Comparison of ENCODE assay signal across 14 mouse cellular contexts in genomic region chr6:72937859-72938258, GRCm38 (mm10). TPM values are rescaled to one million over a fixed set of nuclear protein-coding genes. Genes with fewer than 3 reads are reported as not detected.
A peak's percentile ranks its signal among the peaks of the same experiment; 100 is the strongest.
DNase-seq lines count a peak whose midpoint lies in the region; ATAC-seq and TF ChIP-seq lines count a peak whose summit lies in the region.
"Had no signal": no experiment of that assay in that cellular context is flagged by ENCODE, and none has a peak within 500 bp of the region (broad histone marks: within the 10 kb centered on the region; RNA-seq: fewer than 3 reads in every experiment).

No protein-coding gene starts in this region.

- H3K36me3 ChIP-seq in heart, postnatal 0 days (replicated peaks; ENCODE audit: control insufficient read depth, insufficient read depth, low read length) = no peaks in the 10 kb centered on the region
- no peaks in the 10 kb centered on the region for H3K36me3 ChIP-seq in embryonic facial prominence, embryonic 10.5 days (replicated peaks)
- H3K36me3 ChIP-seq: heart, embryonic 10.5 days; neural tube, embryonic 13.5 days had no signal

- TF ChIP-seq CTCF in heart, postnatal 0 days (IDR thresholded peaks at IDR 0.05; ENCODE audit: low read depth) = no peak

- no peaks in the 10 kb centered on the region for H3K9me3 ChIP-seq in heart, postnatal 0 days (replicated peaks; ENCODE audit: control insufficient read depth, low read length)
- H3K9me3 ChIP-seq in embryonic facial prominence, embryonic 10.5 days = no peaks in the 10 kb centered on the region
- H3K9me3 ChIP-seq: heart, embryonic 10.5 days; neural tube, embryonic 13.5 days had no signal

- H3K4me1 ChIP-seq in heart, postnatal 0 days (ENCODE audit: control insufficient read depth, insufficient read depth) = no peaks in the 10 kb centered on the region
- peaks cover 4% of the 10 kb centered on the region; the same call in 1 of the 2 replicates for H3K4me1 ChIP-seq in embryonic facial prominence, embryonic 10.5 days
- H3K4me1 ChIP-seq: heart, embryonic 10.5 days; neural tube, embryonic 13.5 days had no signal

- no peak for TF ChIP-seq EP300 in heart, postnatal 0 days (IDR thresholded peaks at IDR 0.05; ENCODE audit: low read depth)

- peak overlapping the region; percentile 27; the same call in 1 of the 2 replicates for H3K4me2 ChIP-seq in heart, postnatal 0 days (ENCODE audit: low read depth, low read length)
- H3K4me2 ChIP-seq: neural tube, embryonic 13.5 days had no signal

- WGBS in heart, postnatal 0 days = 54% methylated on average over 5 of the region's 5 CpGs
- WGBS in embryonic facial prominence, embryonic 10.5 days = 63% methylated on average over 5 of the region's 5 CpGs

- ATAC-seq in heart, postnatal 0 days (ENCODE audit: insufficient read depth, low read depth) = no peak
- ATAC-seq in hematopoietic stem cell, adult 5-6 weeks (replicated peaks in 1 of 2; ENCODE audit: insufficient read depth in 1 of 2, low FRiP score in 2 of 2, low TSS enrichment in 1 of 2, low read depth in 1 of 2, poor library complexity in 2 of 2, severe bottlenecking in 2 of 2) = peak; percentile 66 to 84
- peak; percentile 68 for ATAC-seq in megakaryocyte progenitor cell, adult 5-6 weeks (replicated peaks; ENCODE audit: poor library complexity)
- ATAC-seq: hindbrain, embryonic 16.5 days had no signal

- no peaks in the 10 kb centered on the region for H3K27me3 ChIP-seq in heart, postnatal 0 days (ENCODE audit: control insufficient read depth, insufficient read depth, low read length)
- H3K27me3 ChIP-seq in embryonic facial prominence, embryonic 10.5 days (replicated peaks; ENCODE audit: low read depth, poor library complexity, severe bottlenecking) = no peaks in the 10 kb centered on the region
- H3K27me3 ChIP-seq: neural tube, embryonic 13.5 days had no signal

- H3K9ac ChIP-seq in heart, postnatal 0 days (replicated peaks; ENCODE audit: low read depth, low read length) = no peak overlapping the region
- H3K9ac ChIP-seq: neural tube, embryonic 13.5 days had no signal

- no peak for DNase-seq in heart, postnatal 0 days (ENCODE audit: low spot score)
- DNase-seq in heart, adult 8-10 months (ENCODE audit: low spot score) = no peak
- peak; percentile 60 to 62 for DNase-seq in B cell, adult 2 months
- no peak for DNase-seq in cerebellum, adult 18-20 months
- no peak for DNase-seq in embryonic facial prominence, embryonic 10.5 days (ENCODE audit: low spot score)
- DNase-seq in left cerebral cortex, adult 18-20 months (ENCODE audit: low spot score in 2 of 2) = no peak
- DNase-seq: cerebellum, postnatal 36 days; kidney, postnatal 14 days had no signal

- H3K27ac ChIP-seq in heart, postnatal 0 days (ENCODE audit: low read depth) = no peak overlapping the region
- no peak overlapping the region for H3K27ac ChIP-seq in embryonic facial prominence, embryonic 10.5 days (replicated peaks)
- H3K27ac ChIP-seq: heart, embryonic 10.5 days; neural tube, embryonic 13.5 days had no signal

- no peak overlapping the region for H3K4me3 ChIP-seq in heart, postnatal 0 days (ENCODE audit: low read depth, low read length)
- H3K4me3 ChIP-seq in embryonic facial prominence, embryonic 10.5 days = no peak overlapping the region
- H3K4me3 ChIP-seq: erythroblast, embryonic 14.5 days; heart, embryonic 10.5 days; neural tube, embryonic 13.5 days had no signal

RNA-seq across cellular contexts. Expression of gene Tmsb10, which starts 20.7 kb away (rescaled TPM):
- total RNA-seq in heart, postnatal 0 days (2014; rRNA removed; ENCODE audit: low replicate concordance) = 43.7 and 63.7 TPM in 2 replicates
- polyA plus RNA-seq in heart, postnatal 0 days (2015; fragmentation: Nextera tagmentation; extraction: Ambion mirVana) = 1,264 and 1,367 TPM in 2 replicates
- total RNA-seq in heart, adult 8-10 months (2022) = 100 to 1,000 TPM in 1 of 4 experiments, 10 to 100 TPM in 3; 69.4 to 102 (median 73.2) TPM
- total RNA-seq in hematopoietic stem cell, adult 5-6 weeks (2017) = 586 and 795 TPM in 2 replicates
- total RNA-seq in megakaryocyte progenitor cell, adult 5-6 weeks (2015) = 582 and 635 TPM in 2 replicates
- 351 and 372 TPM in 2 replicates for total RNA-seq in megakaryocyte progenitor cell, adult 5-6 weeks (2017)
- 3,167 and 3,450 TPM in 2 replicates for polyA plus RNA-seq in embryonic facial prominence, embryonic 10.5 days (2016; fragmentation: Nextera tagmentation; extraction: Ambion mirVana)
- 100 to 1,000 TPM; 420 to 461 TPM for total RNA-seq in left cerebral cortex, adult 18-20 months (2021)

RNA-seq across cellular contexts. Expression of gene Kcmf1, which starts 38.1 kb away (rescaled TPM):
- total RNA-seq in heart, postnatal 0 days (2014; rRNA removed; ENCODE audit: low replicate concordance) = 88.7 and 93.7 TPM in 2 replicates
- polyA plus RNA-seq in heart, postnatal 0 days (2015; fragmentation: Nextera tagmentation; extraction: Ambion mirVana) = 43.7 and 52.1 TPM in 2 replicates
- 100 to 1,000 TPM in 1 of 4 experiments, 10 to 100 TPM in 3; 86.4 to 102 (median 90.7) TPM for total RNA-seq in heart, adult 8-10 months (2022)
- total RNA-seq in hematopoietic stem cell, adult 5-6 weeks (2017) = 112 and 159 TPM in 2 replicates
- total RNA-seq in megakaryocyte progenitor cell, adult 5-6 weeks (2015) = 60.0 and 63.8 TPM in 2 replicates
- 105 and 113 TPM in 2 replicates for total RNA-seq in megakaryocyte progenitor cell, adult 5-6 weeks (2017)
- polyA plus RNA-seq in embryonic facial prominence, embryonic 10.5 days (2016; fragmentation: Nextera tagmentation; extraction: Ambion mirVana) = 32.3 and 37.5 TPM in 2 replicates
- total RNA-seq in left cerebral cortex, adult 18-20 months (2021) = 10 to 100 TPM; 74.5 to 74.7 TPM

Comparison
In these comparisons a context has a peak if more than half of its experiments do, and no peak if none do; other contexts are left out.
1. DNase-seq: peak in B cell, adult 2 months (2 of 2); none in heart, postnatal 0 days (single experiment), heart, adult 8-10 months (single experiment), cerebellum, adult 18-20 months (0 of 2), embryonic facial prominence, embryonic 10.5 days (single experiment) and left cerebral cortex, adult 18-20 months (0 of 2).